Mouse (Mus musculus): ENCODE data around the gene Cyp39a1. TPM values are rescaled to one million over a fixed set of nuclear protein-coding genes. Genes with fewer than 3 reads are reported as not detected.

Cyp39a1 gene
- 1 to 10 TPM; 1.8 to 3.4 TPM for total RNA-seq (2021)
- long read RNA-seq, experiment 1, partial matches to known transcripts, result 1 of 6 reads
- long read RNA-seq, experiment 1, other reads (novel, unspliced or antisense), result 4 of 6 reads
- long read RNA-seq, experiment 2, partial matches to known transcripts, result 1 of 6 reads
- long read RNA-seq, experiment 2, other reads (novel, unspliced or antisense), result 5 of 6 reads

- no peak for DNase-seq (ENCODE audit: low spot score in 2 of 2)
Observed at GRCm38 (mm10) chr17:43667290-43667843, at the start of gene Cyp39a1. Cyp39a1 (plus strand) TSS chr17:43667425.

DNA sequence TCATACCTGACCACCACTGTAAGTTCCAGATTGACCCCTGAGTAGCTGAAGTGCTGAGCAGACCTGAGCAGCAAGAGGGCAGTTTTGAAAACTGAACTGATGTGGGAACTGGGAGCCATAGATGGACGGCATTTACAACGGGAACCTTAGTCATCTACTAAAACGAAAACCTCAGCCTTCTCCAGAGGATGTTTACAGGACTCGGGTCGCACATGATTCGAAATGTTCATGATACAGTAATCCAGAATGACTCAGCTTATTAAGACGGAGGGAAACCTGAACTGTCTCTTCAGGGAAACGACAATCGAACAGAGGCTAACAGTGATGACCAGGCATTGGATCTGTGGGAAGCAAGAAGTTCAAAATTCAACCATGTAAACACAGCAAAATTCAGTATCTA lies 48.1 kb upstream of the Cyp39a1 start:
- no peak for DNase-seq (ENCODE audit: low spot score in 2 of 2)

GRCm38 (mm10) chr17:43622076-43622475 lies 45.1 kb upstream of the Cyp39a1 start:
- DNase-seq (ENCODE audit: low spot score in 2 of 2), result no peak

DNA sequence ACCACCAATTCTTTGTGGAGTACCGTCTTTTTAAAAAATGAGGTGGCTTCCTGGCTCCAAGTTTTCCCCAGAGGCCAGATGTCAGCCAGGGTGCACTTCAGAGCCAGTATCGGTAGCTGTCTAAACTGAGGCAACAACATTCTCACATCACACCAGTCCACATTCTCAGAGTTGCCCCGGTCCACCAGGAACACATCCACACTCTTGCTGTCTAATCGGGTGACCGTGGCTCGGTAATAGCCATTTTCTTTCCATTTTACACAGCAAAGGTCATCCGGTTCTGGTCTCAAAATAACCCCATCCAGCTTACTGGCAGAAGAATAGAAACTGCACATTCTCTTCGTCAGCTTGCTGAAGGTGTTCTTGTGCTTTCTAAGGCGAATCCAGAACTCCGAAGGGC lies 39.0 kb upstream of the Cyp39a1 start:
- no peak for DNase-seq (ENCODE audit: low spot score in 2 of 2)

GRCm38 (mm10) chr17:43629026-43629495 lies 38.2 kb upstream of the Cyp39a1 start:
- no peak for DNase-seq (ENCODE audit: low spot score in 2 of 2)

DNA sequence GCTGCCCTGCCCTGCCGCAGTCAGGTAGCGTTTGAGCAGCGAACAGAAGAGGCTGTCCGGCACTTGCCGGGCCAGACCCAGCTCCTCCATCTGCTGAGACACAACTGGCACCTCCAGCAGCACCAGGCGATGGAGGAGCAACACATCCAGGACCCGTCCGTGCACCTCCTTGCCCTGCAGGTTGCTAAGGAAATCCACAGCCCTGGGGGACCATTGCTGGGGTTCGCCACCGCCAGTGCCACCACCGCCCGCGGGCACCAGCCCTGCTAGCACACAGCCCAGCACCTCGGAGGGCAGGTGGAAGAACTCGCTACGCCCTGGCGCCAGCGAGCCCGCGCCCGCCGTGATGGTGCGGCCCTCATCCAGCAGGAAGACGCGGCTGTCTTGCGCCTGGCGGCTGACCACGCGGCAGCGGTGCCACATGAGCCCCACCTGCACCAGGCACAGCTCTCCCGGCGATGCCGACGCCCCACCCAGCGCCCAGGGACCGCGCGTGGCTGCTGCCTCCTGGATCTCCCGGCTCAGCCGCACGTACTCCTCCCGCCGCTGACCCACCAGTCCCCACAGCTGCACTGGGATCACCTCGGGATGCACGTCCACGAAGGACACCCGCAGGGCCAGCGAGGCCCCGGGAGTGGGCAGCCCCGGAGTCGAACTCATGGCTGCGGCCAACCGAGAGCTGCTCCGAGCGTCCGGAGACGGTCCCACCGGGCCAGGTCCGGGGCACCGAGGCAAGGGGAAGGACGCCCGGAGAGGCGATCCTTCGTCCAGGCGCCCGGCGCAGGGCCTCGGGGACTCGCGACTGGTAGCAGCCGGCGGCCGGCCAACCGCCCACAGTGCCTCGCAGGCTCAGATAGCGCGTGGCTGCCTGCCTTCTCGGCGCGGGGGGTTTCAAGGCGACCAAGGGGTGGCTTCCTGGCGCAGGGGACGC lies 37.5 kb upstream of the Cyp39a1 start, which contains the start of gene Tdrd6:
Gene Tdrd6, minus strand, starts transcription at position 804 of the 931 bp plus-strand sequence.
- DNase-seq (ENCODE audit: low spot score in 2 of 2), result peak in 1 of 2 experiments; percentile 11

- DNase-seq (ENCODE audit: low spot score in 2 of 2), result no peak
Observed at GRCm38 (mm10) chr17:43630427-43630760, 36.8 kb upstream of the Cyp39a1 start.

DNA sequence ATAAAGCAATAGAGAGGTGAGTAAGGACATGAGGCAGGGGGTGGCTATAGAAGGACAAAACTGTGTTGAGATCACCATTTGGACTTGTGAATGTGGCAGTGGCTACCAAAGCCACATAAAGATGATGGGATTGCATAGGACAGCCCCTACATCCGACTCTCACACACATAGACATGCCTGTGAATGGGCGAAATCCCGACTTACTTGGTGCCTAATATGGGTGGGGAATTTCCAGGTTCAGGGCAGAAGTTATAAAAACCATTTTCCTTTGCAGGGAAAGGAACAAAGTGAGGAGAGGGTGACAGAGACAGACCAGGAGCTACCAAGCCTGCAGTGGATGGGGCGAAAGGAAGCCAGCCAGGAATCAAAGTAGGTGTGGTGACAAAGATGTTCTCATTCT lies 30.1 kb upstream of the Cyp39a1 start:
- DNase-seq (ENCODE audit: low spot score in 2 of 2), result no peak

GRCm38 (mm10) chr17:43640825-43641224 lies 26.4 kb upstream of the Cyp39a1 start:
- DNase-seq (ENCODE audit: low spot score in 2 of 2), result no peak

DNA sequence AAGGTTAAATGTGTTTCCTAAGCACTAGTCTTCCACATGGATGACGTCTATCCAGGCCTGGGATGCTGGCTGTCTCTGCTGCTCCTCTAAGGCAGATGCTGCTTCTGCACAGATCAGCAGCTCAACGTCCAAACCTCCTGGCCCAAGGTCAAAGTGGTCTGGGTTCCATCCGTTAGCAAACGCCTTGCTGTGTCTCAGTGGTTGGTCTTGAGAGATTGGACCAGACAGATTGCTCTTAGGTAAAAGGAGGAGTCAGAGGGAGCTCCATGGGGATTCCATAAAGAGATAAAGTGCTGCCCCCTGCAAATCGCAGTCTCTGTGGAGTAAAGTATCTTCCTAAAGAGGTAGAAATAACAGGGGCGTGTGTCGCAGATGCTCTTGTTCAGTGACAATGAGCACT lies 24.0 kb upstream of the Cyp39a1 start:
- DNase-seq (ENCODE audit: low spot score in 2 of 2), result no peak

DNA sequence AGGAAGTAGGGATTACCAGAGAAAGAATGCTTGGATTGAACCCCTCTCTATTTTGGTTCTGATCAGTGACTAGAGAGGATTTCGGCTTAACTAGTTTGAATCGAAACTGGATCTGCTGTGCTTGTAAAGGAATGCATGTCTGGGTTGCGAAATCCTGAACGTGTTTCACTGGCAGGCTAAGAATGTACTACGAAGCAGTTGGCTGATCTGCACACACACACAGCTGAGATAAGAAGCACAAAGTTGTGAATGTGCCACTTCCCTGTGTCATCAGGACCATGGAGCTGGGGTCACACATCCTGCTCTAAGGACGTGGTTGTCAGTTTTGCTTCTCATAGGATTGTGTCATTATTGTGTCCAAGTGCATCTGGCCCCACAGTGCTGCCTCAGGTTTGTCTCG lies 22.9 kb upstream of the Cyp39a1 start:
- DNase-seq (ENCODE audit: low spot score in 2 of 2), result no peak

DNA sequence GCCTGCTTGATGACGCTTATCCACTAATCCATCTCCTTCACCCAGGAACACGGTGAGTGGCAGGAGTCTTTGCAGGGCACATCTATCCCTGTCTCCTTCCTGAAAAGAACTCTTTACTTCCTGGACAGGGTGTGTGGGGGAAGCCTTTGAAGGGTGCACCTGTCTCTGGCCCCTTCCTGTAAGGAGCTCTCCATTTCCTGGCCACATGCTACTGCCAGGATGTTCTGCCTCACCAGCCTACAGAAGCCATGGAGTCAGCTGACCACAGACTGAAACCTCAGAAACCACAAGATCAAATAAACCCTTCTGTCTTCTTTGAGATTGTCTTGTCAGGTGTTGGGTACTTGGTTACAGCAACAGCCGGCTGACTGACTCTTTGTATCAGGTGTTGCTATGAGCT lies 22.1 kb upstream of the Cyp39a1 start:
- DNase-seq (ENCODE audit: low spot score in 2 of 2), result no peak

DNA sequence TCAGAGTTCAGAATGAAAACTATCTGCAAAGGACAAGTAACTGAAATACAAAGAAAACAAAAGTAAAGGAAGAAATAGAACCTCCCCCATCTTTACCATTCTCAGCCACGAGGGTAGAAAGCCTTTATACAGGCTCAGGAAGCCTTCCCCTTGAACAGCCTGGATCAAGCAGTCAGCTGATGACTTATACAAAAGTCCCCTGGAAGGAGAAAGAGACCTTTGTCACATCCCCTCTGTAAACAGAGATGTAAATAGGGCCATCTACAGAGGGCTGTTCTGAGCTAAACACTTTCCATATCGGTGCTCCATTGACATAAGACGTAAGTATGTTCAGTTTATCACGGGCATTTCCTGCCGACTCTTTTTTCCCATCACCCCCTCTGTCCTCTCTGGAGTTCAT lies 20.3 kb upstream of the Cyp39a1 start:
- no peak for DNase-seq (ENCODE audit: low spot score in 2 of 2)

DNA sequence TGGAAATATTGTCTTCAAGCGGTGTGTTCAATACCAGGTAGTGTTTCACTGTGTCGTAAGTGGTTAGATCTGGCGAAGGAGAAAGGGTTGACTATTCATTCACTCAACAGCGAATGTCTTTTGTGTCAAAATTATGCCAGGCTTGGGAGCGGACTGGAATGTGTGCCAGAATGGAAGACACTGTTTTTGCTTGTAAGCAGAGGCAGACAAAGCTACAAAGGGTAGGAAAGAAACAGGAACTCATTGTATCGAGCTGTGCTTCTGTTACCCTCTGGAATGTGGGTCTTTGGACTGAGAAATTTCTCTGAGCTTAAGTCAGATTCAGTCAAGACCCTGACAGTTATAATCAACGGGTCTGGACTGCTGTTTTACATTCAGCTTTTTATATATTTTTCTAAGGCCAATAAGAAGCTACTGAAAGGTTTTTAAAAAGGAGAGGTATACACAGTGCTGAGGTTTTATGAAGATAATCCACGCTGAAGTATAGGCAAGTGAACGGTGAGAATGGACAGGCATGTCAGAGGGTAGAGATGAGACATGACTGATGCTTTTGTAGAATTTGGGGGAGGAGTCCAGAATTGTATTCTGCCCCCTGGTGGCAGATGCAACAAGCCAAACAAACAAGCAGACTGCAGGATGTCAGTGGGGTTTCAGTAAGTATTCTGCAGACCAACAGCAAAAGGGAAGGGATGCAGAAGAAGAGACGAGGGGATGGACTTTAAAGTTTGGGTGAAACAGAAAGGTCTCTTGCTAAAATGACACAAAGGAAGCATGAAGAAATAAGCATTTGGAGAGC lies 17.4 kb upstream of the Cyp39a1 start:
- DNase-seq (ENCODE audit: low spot score in 2 of 2), result peak in 1 of 2 experiments; percentile 32

GRCm38 (mm10) chr17:43651314-43652046 lies 15.7 kb upstream of the Cyp39a1 start:
- no peak for DNase-seq (ENCODE audit: low spot score in 2 of 2)

- peak; percentile 85 to 90 for DNase-seq (ENCODE audit: low spot score in 2 of 2)
Observed at GRCm38 (mm10) chr17:43666576-43667289, 492 bp upstream of the Cyp39a1 start, which contains the start of gene Slc25a27. Slc25a27 (minus strand) TSS chr17:43667214.

- DNase-seq (ENCODE audit: low spot score in 2 of 2), result no peak
Observed at GRCm38 (mm10) chr17:43669145-43669695, 2.0 kb downstream of the Cyp39a1 start.

GRCm38 (mm10) chr17:43671907-43672306 lies 4.7 kb downstream of the Cyp39a1 start:
- no peak for DNase-seq (ENCODE audit: low spot score in 2 of 2)

DNA sequence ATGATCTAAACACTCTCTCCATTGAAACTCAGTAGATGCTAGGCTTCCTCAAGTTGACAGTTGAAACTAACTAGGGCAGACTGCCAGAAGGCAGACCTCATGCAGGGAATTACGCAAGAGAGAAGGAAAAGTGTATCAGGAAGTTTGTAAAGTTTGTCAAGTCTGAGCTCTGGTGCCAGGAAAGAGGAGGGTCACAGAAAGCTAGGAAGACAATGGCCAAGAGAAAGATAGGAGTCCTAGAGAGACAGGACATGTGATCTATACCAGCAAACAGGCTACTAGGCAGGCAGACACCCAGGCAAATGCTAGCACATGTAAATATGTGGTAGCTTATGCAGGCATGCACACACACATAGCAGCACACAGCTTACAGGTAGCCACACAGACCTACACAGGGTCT lies 8.0 kb downstream of the Cyp39a1 start:
- DNase-seq (ENCODE audit: low spot score in 2 of 2), result no peak

DNA sequence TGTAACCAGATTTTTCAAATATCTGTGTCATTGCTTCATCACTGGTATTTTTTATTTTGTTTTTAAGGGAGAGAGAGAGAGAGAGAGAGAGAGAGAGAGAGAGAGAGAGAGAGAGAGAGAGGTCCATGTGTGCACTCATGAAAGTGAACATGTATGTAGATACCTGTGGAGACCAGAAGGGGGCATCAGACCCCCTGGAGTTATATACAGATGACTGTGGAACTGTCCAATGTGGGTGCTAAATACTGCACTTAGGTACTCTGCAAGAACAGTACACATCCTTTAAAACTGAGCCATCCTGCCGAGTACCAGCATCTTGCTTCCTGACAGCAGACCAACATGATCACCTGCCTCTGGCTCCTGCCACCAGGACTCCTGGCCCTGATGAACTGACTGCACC lies 9.0 kb downstream of the Cyp39a1 start:
- no peak for DNase-seq (ENCODE audit: low spot score in 2 of 2)
